Mouse (Mus musculus): ENCODE data around the gene Sec13.
A peak's percentile ranks its signal among the peaks of the same experiment; 100 is the strongest.

Sec13 gene

DNA sequence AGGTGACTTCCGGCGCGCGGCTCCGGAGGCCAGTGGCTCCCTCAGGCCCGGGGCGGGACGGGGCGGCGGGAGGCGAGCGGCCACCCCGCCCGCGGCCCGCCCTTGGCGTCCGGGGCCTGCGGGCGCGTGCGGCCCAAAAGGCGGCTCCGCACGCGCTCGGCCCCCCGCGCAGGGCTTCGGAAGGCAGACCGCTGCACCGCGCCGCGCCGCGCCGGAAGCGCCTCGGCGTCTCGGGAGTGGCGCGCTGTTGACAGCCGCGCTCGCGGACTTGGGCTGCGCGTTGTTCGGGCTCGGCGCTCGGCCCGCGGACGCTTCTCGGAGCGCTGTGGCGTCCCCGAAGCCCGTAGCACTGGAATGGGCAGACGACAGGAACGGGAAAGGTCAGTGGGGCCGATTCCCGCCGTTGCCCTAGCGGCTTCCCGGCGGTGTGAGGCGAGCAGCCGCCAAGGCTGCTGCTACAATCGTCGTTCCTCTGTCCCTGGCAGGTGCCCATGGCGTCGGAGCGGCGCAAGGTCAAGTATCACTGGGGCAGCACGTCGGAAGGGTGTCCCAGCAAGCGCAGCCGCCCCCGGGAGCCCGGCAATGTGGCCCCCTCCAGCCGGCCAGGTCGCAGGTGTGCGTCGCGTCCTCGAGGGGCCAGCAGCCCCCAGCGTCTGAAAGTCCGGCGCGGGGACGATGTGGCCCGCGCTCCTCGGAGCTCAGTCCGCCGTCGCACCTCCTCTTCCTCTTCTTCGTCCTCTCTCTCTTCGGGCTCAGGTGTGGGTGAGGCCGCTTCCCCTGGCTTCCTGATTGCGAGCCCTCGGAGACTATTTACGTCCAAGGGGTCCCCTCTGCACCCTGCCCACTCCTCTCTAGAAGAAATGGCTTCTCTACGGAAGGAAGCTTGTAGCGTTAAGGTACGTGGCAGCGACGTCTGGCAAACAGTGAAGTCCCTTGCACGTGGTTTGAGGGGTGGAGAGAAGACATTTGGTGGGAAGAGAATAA is 43.0 kb downstream of the Sec13 start:
- peak in 1 of 2 experiments; percentile 34 for DNase-seq

- DNase-seq: peak; percentile 95 to 98
These were observed 43.8 kb downstream of the Sec13 start, which contains the start of gene Tatdn2 for GRCm38 (mm10) chr6:113696582-113697221. Gene Tatdn2 (plus strand): TSS chr6:113697050.

DNA sequence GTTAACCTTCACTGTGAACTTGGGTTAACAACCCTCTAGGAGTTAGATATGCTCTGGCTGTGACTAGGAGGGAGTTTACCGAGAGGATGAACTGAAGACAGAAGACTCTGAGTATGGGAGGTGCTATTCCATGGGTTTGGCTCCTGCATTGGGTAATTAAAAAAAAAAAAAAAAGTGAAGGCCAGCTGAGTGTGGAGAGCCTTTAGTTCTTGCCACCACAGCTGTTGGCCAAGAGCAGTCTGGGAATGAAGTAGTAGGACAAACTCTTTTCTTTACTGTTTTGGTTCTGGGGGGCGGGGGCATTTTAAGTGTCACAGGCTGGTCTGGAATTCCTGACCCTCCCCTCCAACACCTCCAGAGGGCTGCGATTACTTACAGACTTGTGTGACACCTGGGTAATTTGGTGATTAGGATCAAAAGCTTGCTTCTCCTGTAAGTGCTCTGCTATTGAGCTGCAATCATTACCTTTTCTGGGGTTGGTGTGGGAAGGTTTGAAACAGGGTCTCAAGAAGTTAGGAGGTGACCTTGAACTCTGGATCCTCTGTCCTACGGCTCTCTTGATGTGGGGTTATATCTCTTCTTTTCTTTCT is 44.7 kb downstream of the Sec13 start:
- no peak for DNase-seq

DNA sequence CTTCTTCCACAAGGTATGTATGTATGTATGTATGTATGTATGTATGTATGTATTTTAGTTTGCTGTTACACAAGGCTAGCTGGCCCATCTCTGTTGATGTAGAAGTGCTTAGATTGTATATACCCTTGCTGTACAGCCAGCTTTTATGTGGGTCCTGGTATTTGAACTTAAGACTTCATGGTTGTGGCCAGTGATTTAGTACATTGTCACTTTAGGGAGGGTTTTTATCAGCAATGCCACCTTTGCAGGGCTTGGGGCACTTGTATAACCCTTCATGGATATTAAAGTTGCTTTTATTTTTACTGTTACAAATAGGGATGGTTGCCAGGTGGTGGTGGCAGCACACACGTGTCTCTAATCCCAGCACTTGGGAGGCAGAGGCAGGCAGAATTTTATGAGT is 45.3 kb downstream of the Sec13 start:
- no peak for DNase-seq

DNA sequence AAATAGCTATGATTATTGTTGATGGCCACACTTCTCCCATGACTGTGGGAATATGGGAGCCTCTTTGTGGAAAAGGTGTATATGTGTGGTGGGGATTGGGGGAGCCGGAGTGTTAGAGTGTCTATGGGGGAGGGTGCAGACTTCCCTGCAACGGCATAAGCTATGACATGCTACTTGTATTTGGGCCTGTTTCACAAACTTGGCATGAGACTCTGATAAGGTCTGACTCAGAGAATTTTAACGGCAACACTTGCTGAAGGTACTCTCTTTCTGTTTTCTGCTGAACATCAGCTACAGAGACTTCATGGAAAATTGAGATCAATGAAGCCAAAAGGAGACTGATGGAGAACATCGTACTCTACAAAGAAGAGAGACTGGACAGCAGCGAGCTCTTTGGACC is 47.2 kb downstream of the Sec13 start:
- no peak for DNase-seq

GRCm38 (mm10) chr6:113692661-113693133 is 47.8 kb downstream of the Sec13 start:
- no peak for DNase-seq

GRCm38 (mm10) chr6:113691084-113691462 is 49.5 kb downstream of the Sec13 start:
- no peak for DNase-seq

DNA sequence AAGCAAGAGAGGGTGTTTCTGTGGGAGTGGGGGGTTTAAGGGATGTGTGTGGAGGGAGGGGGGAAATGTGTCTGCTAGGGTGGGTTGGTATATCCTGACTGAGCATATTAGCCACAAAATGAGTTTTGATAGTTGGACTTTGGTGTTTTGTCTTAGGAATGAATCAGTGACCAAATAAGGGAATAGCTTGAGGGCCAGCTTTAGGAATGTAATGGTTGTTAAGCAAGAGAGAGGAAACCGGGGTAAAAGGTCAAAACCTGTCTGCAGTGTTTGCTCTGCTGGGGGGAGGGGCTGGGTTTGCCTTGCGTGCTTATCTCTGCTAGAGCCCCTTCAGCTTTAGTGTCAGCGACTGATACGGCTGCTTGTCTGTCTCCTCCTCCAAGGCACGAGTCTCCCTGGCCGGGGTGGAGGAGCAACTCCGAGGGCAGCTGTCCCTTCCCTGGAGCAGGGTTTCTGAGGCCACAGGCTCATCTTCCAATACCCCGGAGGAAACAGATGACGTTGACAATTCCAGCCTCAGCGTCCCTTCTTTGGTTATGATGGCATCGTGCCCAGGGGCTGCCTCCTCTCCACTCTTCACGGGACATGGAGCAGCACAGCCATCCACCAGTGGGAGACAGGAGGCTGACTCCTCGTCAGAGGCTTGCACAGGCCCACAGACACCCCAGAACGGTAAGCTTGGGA is 50.0 kb downstream of the Sec13 start:
- no peak for DNase-seq

DNA sequence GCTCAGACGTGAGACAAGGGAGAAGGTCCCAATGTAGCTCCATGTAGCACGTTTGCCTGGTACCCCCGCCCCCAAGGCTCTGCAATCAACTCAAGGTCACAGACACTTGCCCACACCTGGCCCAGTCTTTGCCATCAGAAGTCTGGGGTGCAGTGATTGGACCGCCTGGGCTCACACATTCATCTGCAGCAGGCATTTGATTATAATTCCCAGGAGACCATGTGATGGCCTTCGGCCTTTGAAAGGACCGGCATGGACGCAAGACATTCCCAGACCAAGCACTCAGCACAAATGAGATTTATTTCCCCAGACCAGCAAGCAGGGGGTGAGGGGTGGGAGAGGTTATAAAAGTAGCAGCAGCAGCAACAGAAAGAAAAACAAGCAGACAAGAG is 50.5 kb downstream of the Sec13 start:
- DNase-seq: no peak

GRCm38 (mm10) chr6:113686551-113687125 is 53.9 kb downstream of the Sec13 start:
- peak; percentile 40 to 54 for DNase-seq

- DNase-seq: no peak
These were observed 57.3 kb downstream of the Sec13 start for GRCm38 (mm10) chr6:113683081-113683825.

- DNase-seq: peak; percentile 74 to 78
These were observed 59.3 kb downstream of the Sec13 start for GRCm38 (mm10) chr6:113681271-113681670.

- DNase-seq: no peak
These were observed 60.5 kb downstream of the Sec13 start for GRCm38 (mm10) chr6:113679993-113680566.

DNA sequence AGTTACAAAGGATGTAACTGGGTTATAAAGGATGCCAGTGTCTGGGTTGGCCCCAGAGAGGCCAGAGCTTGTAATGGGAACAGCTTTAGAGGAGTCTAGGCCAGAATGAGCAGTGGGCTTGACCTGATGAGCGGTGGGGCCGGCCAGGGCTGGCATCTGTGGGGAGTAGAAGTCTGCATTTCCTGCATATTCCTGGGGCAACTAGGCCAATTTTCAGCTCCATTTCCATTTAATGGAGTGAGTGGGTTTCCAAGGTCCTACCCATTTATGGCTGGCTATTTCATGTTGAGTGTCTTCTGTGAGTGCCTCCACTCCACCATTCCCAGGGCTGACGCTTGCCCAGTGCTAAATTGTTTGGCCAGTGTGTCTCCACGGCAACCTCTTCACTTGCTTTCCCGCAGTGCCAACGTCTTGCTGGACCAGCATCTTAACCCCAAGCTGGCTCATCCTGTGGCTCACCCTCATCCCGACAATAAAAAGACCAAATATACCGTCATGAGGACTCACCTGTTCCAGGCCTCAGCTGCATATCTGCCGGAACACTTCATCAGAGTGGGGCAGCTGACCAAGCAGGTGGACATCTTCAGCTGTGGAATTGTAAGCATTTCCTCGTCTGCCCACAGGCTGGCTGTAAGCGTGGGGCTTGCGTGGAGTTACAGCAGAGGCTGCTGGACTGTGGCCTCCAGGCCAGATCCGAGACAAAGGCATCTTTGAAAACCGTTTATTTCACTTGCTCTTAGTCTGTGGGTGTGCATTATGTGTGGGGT is 62.1 kb downstream of the Sec13 start:
- peak in 1 of 2 experiments; percentile 18 for DNase-seq
